Comparison of ENCODE assay signal across 17 mouse cellular contexts in the genomic region with DNA sequence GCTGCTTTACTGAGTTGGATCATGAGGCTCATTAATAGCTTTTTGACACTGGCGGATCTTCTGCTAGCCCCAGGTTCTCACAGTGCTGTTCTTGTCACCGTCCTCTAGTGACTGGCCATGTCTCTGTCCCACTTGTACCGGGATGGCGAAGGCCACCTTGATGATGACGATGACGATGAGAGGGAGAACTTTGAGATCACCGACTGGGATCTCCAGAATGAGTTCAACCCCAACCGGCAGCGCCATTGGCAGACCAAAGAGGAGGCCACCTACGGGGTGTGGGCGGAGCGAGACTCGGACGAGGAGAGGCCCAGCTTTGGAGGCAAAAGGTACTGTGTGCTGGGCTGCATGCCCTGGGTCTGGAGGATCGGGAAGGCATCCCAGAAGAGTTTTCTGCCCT. TPM values are rescaled to one million over a fixed set of nuclear protein-coding genes. Genes with fewer than 3 reads are reported as not detected.
"Had no signal": no experiment of that assay in that cellular context is flagged by ENCODE, and none has a peak within 500 bp of the region (broad histone marks: within the 10 kb centered on the region; RNA-seq: fewer than 3 reads in every experiment).

No protein-coding gene starts in this region.

- DNase-seq: kidney, adult 18-20 months; kidney, postnatal 14 days; left cerebral cortex, postnatal 4 days; lung, embryonic 14.5 days; lung, postnatal 10 days; lung, postnatal 4 days; right cerebral cortex, postnatal 14 days; thymus, adult 2 months; thymus, postnatal 25 days had no signal

- H3K9me3 ChIP-seq: intestine, embryonic 15.5 days; limb, embryonic 15.5 days; liver, embryonic 15.5 days; stomach, embryonic 15.5 days had no signal

- H3K9ac ChIP-seq: intestine, embryonic 15.5 days; limb, embryonic 15.5 days; lung, embryonic 14.5 days; stomach, embryonic 15.5 days had no signal

- H3K27me3 ChIP-seq: intestine, embryonic 15.5 days; limb, embryonic 15.5 days; liver, embryonic 15.5 days; stomach, embryonic 15.5 days had no signal

- H3K27ac ChIP-seq: intestine, embryonic 15.5 days; limb, embryonic 15.5 days; liver, embryonic 15.5 days; stomach, embryonic 15.5 days had no signal

- ATAC-seq: intestine, embryonic 15.5 days had no signal

RNA-seq across cellular contexts. Expression of a gene that starts 28.0 kb away (rescaled TPM):
- polyA plus RNA-seq: large intestine, adult 2 months; midbrain, postnatal 0 days; spleen, adult 2 months; thymus, adult 2 months; urinary bladder, adult 2 months had no signal
